In the genomic region with DNA sequence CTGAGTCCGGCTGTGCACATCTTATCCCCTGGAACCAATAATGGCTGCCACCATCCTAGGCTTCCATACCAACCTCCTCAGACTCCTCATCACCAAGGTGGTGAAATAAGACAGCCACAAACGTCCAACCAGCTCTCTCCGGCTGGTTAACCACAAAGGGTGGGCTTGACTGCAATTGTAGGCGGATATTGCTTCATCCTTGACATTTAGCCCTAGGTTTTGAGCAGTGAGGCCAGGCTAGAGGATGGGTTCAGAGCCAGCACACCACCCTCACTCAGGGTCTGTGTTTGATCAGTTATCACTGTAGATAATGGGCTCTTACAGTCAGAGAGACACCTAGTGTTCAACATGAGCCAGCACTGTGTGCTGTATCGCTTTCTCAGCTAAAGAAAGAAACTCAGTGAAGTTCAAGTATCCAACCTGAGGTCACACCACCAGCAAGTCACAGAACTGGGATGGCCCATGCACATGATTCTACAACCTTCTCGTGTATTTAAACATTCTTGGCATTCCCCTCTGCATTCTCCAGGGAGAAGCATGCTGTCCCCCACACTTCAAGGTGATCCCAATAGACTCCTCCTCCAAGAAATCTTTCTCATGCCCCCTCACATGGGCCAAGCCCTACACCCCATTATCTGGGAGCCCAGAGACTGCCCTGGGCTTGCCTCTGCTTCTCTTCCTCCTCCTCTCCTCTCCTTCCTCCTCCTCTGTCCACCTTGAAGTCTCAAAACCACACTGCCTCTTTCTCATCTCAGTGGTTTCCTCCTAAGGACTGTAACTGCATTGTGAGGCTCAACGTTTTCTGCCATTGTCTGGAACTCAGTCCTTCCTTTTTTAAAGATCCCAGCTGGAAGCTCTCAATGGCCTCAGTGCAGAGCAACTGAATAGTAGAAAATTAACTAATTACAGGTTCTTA, we compare ENCODE assay signal across 22 mouse cellular contexts.
DNase-seq lines count a peak whose midpoint lies in the region; ATAC-seq and TF ChIP-seq lines count a peak whose summit lies in the region.
"Had no signal": no experiment of that assay in that cellular context is flagged by ENCODE, and none has a peak within 500 bp of the region (broad histone marks: within the 10 kb centered on the region; RNA-seq: fewer than 3 reads in every experiment).

No protein-coding gene starts in this region.

- no peak for ATAC-seq in forebrain, postnatal 0 days
- ATAC-seq in forebrain, embryonic 11.5 days (replicated peaks; ENCODE audit: low FRiP score): no peak
- ATAC-seq in granulocyte monocyte progenitor cell, adult 5-6 weeks (replicated peaks; ENCODE audit: poor library complexity, severe bottlenecking): peak; percentile 94
- ATAC-seq: CD4-positive, CD25-positive, alpha-beta regulatory T cell, adult 4 months had no signal

- no peak overlapping the region for H3K9ac ChIP-seq in forebrain, postnatal 0 days
- no peak overlapping the region for H3K9ac ChIP-seq in forebrain, embryonic 11.5 days (ENCODE audit: low read length)
- H3K9ac ChIP-seq: forebrain, embryonic 12.5 days; hindbrain, embryonic 13.5 days; neural tube, embryonic 13.5 days had no signal

- DNase-seq in forebrain, postnatal 0 days: no peak
- no peak for DNase-seq in forebrain, embryonic 11.5 days (ENCODE audit: low spot score)
- DNase-seq in left cerebral cortex, adult 2 months (ENCODE audit: extremely low spot score in 1 of 2, low spot score in 2 of 2): no peak
- DNase-seq in left cerebral cortex, postnatal 25 days (ENCODE audit: low spot score in 2 of 2): no peak
- DNase-seq in ES-CJ7 (ENCODE audit: low read depth, low spot score): peak; percentile 38
- DNase-seq in embryo, embryonic 9.5 days (ENCODE audit: extremely low spot score): no peak
- DNase-seq in ovary, postnatal 10 days (ENCODE audit: low spot score): no peak
- DNase-seq: adrenal gland, postnatal 10 days; cerebellum, adult 8-10 months; gastrocnemius, adult 2 months; kidney, adult 9 months; kidney, postnatal 4 days; midbrain, embryonic 14.5 days; thymus, postnatal 36 days had no signal

- H3K4me2 ChIP-seq in forebrain, postnatal 0 days (ENCODE audit: low read depth): no peak overlapping the region
- no peak overlapping the region for H3K4me2 ChIP-seq in forebrain, embryonic 11.5 days (ENCODE audit: low read depth, low read length, severe bottlenecking)
- H3K4me2 ChIP-seq: forebrain, embryonic 12.5 days; hindbrain, embryonic 13.5 days; neural tube, embryonic 13.5 days had no signal

- no peaks in the 10 kb centered on the region for H3K4me1 ChIP-seq in forebrain, postnatal 0 days (ENCODE audit: insufficient read depth)
- no peaks in the 10 kb centered on the region for H3K4me1 ChIP-seq in forebrain, embryonic 11.5 days (replicated peaks; ENCODE audit: control insufficient read depth, insufficient read depth, low read length)
- H3K4me1 ChIP-seq: forebrain, embryonic 12.5 days; neural tube, embryonic 13.5 days had no signal

- intact Hi-C loops in left cerebral cortex, adult 2 months (cut with DNase I): no loop called here
- intact Hi-C loops in left cerebral cortex, postnatal 25 days (cut with DNase I): no loop called here

- TF ChIP-seq CTCF in forebrain, postnatal 0 days (IDR thresholded peaks at IDR 0.05; ENCODE audit: low read depth): peak; percentile 44
- peak; percentile 42 for TF ChIP-seq CTCF in left cerebral cortex, adult 2 months (IDR thresholded peaks at IDR 0.05)

- H3K27me3 ChIP-seq in forebrain, postnatal 0 days (ENCODE audit: insufficient read depth, low read length): no peaks in the 10 kb centered on the region
- H3K27me3 ChIP-seq in forebrain, embryonic 11.5 days (ENCODE audit: control insufficient read depth, insufficient read depth, low read length): no peaks in the 10 kb centered on the region
- H3K27me3 ChIP-seq: forebrain, embryonic 12.5 days; neural tube, embryonic 13.5 days had no signal

- H3K9me3 ChIP-seq in forebrain, postnatal 0 days (ENCODE audit: low read length): no peaks in the 10 kb centered on the region
- no peaks in the 10 kb centered on the region; the same call in 1 of the 2 replicates for H3K9me3 ChIP-seq in forebrain, embryonic 11.5 days (ENCODE audit: control insufficient read depth, low read length)
- H3K9me3 ChIP-seq: heart, embryonic 10.5 days; hindbrain, embryonic 13.5 days had no signal

- no peak overlapping the region for H3K4me3 ChIP-seq in forebrain, postnatal 0 days (ENCODE audit: low read depth, low read length)
- H3K4me3 ChIP-seq in forebrain, embryonic 11.5 days (ENCODE audit: low read depth, low read length): no peak overlapping the region
- no peak overlapping the region for H3K4me3 ChIP-seq in left cerebral cortex, adult 2 months
- H3K4me3 ChIP-seq: forebrain, embryonic 12.5 days; gastrocnemius, adult 2 months; heart, embryonic 10.5 days; hindbrain, embryonic 13.5 days; limb, embryonic 10.5 days; myocyte; neural tube, embryonic 13.5 days had no signal

- H3K36me3 ChIP-seq in forebrain, postnatal 0 days (ENCODE audit: insufficient read depth): no peaks in the 10 kb centered on the region
- H3K36me3 ChIP-seq in forebrain, embryonic 11.5 days (ENCODE audit: control insufficient read depth, insufficient read depth, low read length): no peaks in the 10 kb centered on the region
- H3K36me3 ChIP-seq: forebrain, embryonic 12.5 days; heart, embryonic 10.5 days; hindbrain, embryonic 13.5 days; limb, embryonic 10.5 days; neural tube, embryonic 13.5 days had no signal

- 77% methylated on average over 7 of the region's 7 CpGs for WGBS in forebrain, postnatal 0 days
- WGBS in forebrain, embryonic 11.5 days: 77% methylated on average over 7 of the region's 7 CpGs

- no peak overlapping the region for H3K27ac ChIP-seq in forebrain, postnatal 0 days (ENCODE audit: low read depth, low read length)
- no peak overlapping the region for H3K27ac ChIP-seq in forebrain, embryonic 11.5 days (ENCODE audit: low read depth, low read length)
- H3K27ac ChIP-seq in left cerebral cortex, adult 2 months: no peak overlapping the region
- H3K27ac ChIP-seq: forebrain, embryonic 12.5 days; gastrocnemius, adult 2 months; heart, embryonic 10.5 days; hindbrain, embryonic 13.5 days; limb, embryonic 10.5 days; neural tube, embryonic 13.5 days had no signal
